Mouse (Mus musculus) thymus, adult 18-20 months (tissue): ENCODE results near the gene Hes7.

Source experiments
- DNase-seq, 2 experiments: peaks; one replicate each; pipeline ENCODE4 v3.0.0; 2022; ENCODE audit warnings: mixed read lengths in 2 of 2

Hes7 gene

GRCm38 (mm10) chr11:69119446-69120155, 603 bp upstream of the Hes7 start:
- no peak for DNase-seq

GRCm38 (mm10) chr11:69121001-69121740, 967 bp downstream of the Hes7 start:
- no peak for DNase-seq

GRCm38 (mm10) chr11:69121741-69122335, 1.6 kb downstream of the Hes7 start:
- DNase-seq: no peak

GRCm38 (mm10) chr11:69122336-69122951, 2.2 kb downstream of the Hes7 start, which contains the start of gene 9130213A22Rik:
Gene 9130213A22Rik (minus strand): TSS chr11:69122589.
- peak; percentile 74 to 77 for DNase-seq

GRCm38 (mm10) chr11:69123056-69123692, 3.0 kb downstream of the Hes7 start:
- DNase-seq: peak; percentile 68 to 83

GRCm38 (mm10) chr11:69123693-69124497, 3.7 kb downstream of the Hes7 start:
- peak; percentile 60 to 73 for DNase-seq

GRCm38 (mm10) chr11:69124498-69124847, 4.3 kb downstream of the Hes7 start:
- DNase-seq: no peak

GRCm38 (mm10) chr11:69125041-69125851, 5.0 kb downstream of the Hes7 start:
- peak; percentile 61 to 80 for DNase-seq

GRCm38 (mm10) chr11:69125852-69125918, 5.5 kb downstream of the Hes7 start, which contains the start of gene Aloxe3:
Gene Aloxe3 (plus strand): TSS chr11:69125896.
- no peak for DNase-seq

GRCm38 (mm10) chr11:69125919-69126705, 5.9 kb downstream of the Hes7 start:
- DNase-seq: no peak

- DNase-seq: no peak
Observed at GRCm38 (mm10) chr11:69126706-69127095, 6.5 kb downstream of the Hes7 start.

GRCm38 (mm10) chr11:69128426-69129122, 8.4 kb downstream of the Hes7 start:
- no peak for DNase-seq

- no peak for DNase-seq
Observed at GRCm38 (mm10) chr11:69133566-69133922, 13.3 kb downstream of the Hes7 start.

GRCm38 (mm10) chr11:69133923-69134621, 13.9 kb downstream of the Hes7 start:
- DNase-seq: peak in 1 of 2 experiments; percentile 49

GRCm38 (mm10) chr11:69134622-69134968, 14.4 kb downstream of the Hes7 start:
- no peak for DNase-seq

GRCm38 (mm10) chr11:69135361-69135760, 15.2 kb downstream of the Hes7 start:
- no peak for DNase-seq

GRCm38 (mm10) chr11:69147546-69147945, 27.3 kb downstream of the Hes7 start:
- no peak for DNase-seq

- no peak for DNase-seq
Observed at GRCm38 (mm10) chr11:69148451-69148960, 28.3 kb downstream of the Hes7 start.

GRCm38 (mm10) chr11:69149728-69150127, 29.5 kb downstream of the Hes7 start:
- no peak for DNase-seq

GRCm38 (mm10) chr11:69150444-69150843, 30.2 kb downstream of the Hes7 start:
- peak; percentile 17 to 44 for DNase-seq
